Mouse (Mus musculus): Measurements from ENCODE around the gene Olfr944.

The Olfr944 gene

GRCm38 (mm10) chr9:39201620-39202019, at the start of gene Olfr944:
Gene Olfr944, plus strand, starts transcription at chr9:39201920.
- DNase-seq (ENCODE audit: low spot score): no peak

GRCm38 (mm10) chr9:39152401-39152800, 49.3 kb upstream of the Olfr944 start:
- DNase-seq (ENCODE audit: low spot score): no peak

GRCm38 (mm10) chr9:39166004-39166403, 35.7 kb upstream of the Olfr944 start, which contains the start of gene Olfr943:
Gene Olfr943, plus strand, starts transcription at chr9:39166304.
- no peak for DNase-seq (ENCODE audit: low spot score)

GRCm38 (mm10) chr9:39249894-39250293, 48.2 kb downstream of the Olfr944 start, which contains the start of gene Olfr1537:
Gene Olfr1537, minus strand, starts transcription at chr9:39249994.
- DNase-seq (ENCODE audit: low spot score): no peak
